Mouse (Mus musculus) embryonic facial prominence, embryonic 11.5 days (tissue): ENCODE results near the gene Ccar1. TPM values are rescaled to one million over a fixed set of nuclear protein-coding genes. Genes with fewer than 3 reads are reported as not detected.

ENCODE experiments used
- ATAC-seq: fragments of 200-750 bp; cut with Nextera tagmentation; replicated peaks from 2 replicates; pipeline ENCODE4 v1.8.0; 2017; ENCODE audit warnings: low read depth; ENCODE audit not compliant: insufficient number of reproducible peaks, low FRiP score, low TSS enrichment
- DNase-seq: peaks from one replicate; pipeline ENCODE4 v3.0.0-alpha.2; 2015; ENCODE audit warnings: low spot score
- H3K27ac ChIP-seq: fragments of 300-500 bp; sonication (generic); replicated peaks from 2 replicates; pipeline ENCODE4 v1.5.1; 2014; ENCODE audit warnings: mild to moderate bottlenecking, low read depth, low read length, control low read depth
- H3K27me3 ChIP-seq: fragments of 300-500 bp; sonication (generic); 2 replicates; pipeline ENCODE4 v1.6.1; 2014; ENCODE audit warnings: mild to moderate bottlenecking, low read length, moderate library complexity, mixed read lengths; ENCODE audit not compliant: control insufficient read depth, insufficient read depth
- H3K36me3 ChIP-seq: fragments of 300-500 bp; sonication (generic); replicated peaks from 2 replicates; pipeline ENCODE4 v1.6.1; 2014; ENCODE audit warnings: low read depth, mild to moderate bottlenecking, low read length, moderate library complexity, mixed read lengths; ENCODE audit not compliant: control insufficient read depth, insufficient read depth
- H3K4me1 ChIP-seq: fragments of 300-500 bp; sonication (generic); 2 replicates; pipeline ENCODE4 v1.6.1; 2014; ENCODE audit warnings: low read length, mixed read lengths; ENCODE audit not compliant: control insufficient read depth, insufficient read depth
- H3K4me2 ChIP-seq: fragments of 300-500 bp; sonication (generic); 2 replicates; pipeline ENCODE4 v1.6.1; 2014; ENCODE audit warnings: low read depth, mild to moderate bottlenecking, control low read depth, low read length, moderate library complexity
- H3K4me3 ChIP-seq: fragments of 300-500 bp; sonication (generic); 2 replicates; pipeline ENCODE4 v1.5.1; 2014; ENCODE audit warnings: low read depth, low read length, control low read depth
- H3K9ac ChIP-seq: fragments of 300-500 bp; sonication (generic); replicated peaks from 2 replicates; pipeline ENCODE4 v1.6.1; 2014; ENCODE audit warnings: mild to moderate bottlenecking, control low read depth, low read length
- H3K9me3 ChIP-seq: fragments of 300-500 bp; sonication (generic); replicated peaks from 2 replicates; pipeline ENCODE4 v1.6.1; 2016; ENCODE audit warnings: mild to moderate bottlenecking, low read length, inconsistent platforms, mixed read lengths; ENCODE audit not compliant: control insufficient read depth
- WGBS: fragments of 180-500 bp; shearing (Covaris S2); extraction: QIAGEN DNeasy Blood & Tissue Kit; methylation state at CpG from one replicate; pipeline ENCODE4 v1.1.7; 2014; 5-methylcytosine and 5-hydroxymethylcytosine counted together
- polyA plus RNA-seq: library from polyadenylated mRNA; unstranded; fragments of >200 nt; fragmentation: Nextera tagmentation; extraction: Ambion mirVana; gene quantifications from 2 replicates; pipeline ENCODE4 v1.2.1, GENCODE M21; 2014

Ccar1 gene
- polyA plus RNA-seq, 1 experiment from 2014 or later, result 158 TPM

GRCm38 (mm10) chr10:62750781-62751180 lies 41.3 kb downstream of the Ccar1 start:
- peaks cover 19% of the 10 kb centered on the region for H3K36me3 ChIP-seq
- H3K27ac ChIP-seq, result no peak overlapping the region
- no peaks in the 10 kb centered on the region for H3K9me3 ChIP-seq
- no peak overlapping the region for H3K9ac ChIP-seq
- H3K4me2 ChIP-seq, result no peak overlapping the region
- DNase-seq, result no peak
- no peaks in the 10 kb centered on the region for H3K27me3 ChIP-seq
- H3K4me1 ChIP-seq, result no peaks in the 10 kb centered on the region
- H3K4me3 ChIP-seq, result no peak overlapping the region
- 85% methylated on average over 6 of the region's 6 CpGs for WGBS
- ATAC-seq, result no peak

GRCm38 (mm10) chr10:62739961-62740737 lies 51.9 kb downstream of the Ccar1 start:
- DNase-seq (no peak), ATAC-seq (no peak)
- no peak overlapping the region for H3K4me3 ChIP-seq
- no peaks in the 10 kb centered on the region for H3K27me3 ChIP-seq
- peaks cover 18% of the 10 kb centered on the region for H3K36me3 ChIP-seq
- no peak overlapping the region for H3K4me2 ChIP-seq
- H3K9ac ChIP-seq, result no peak overlapping the region
- WGBS, result 89% methylated on average over 4 of the region's 4 CpGs
- no peak overlapping the region for H3K27ac ChIP-seq
- H3K4me1 ChIP-seq, result no peaks in the 10 kb centered on the region; the same call in 1 of the 2 replicates
- no peaks in the 10 kb centered on the region for H3K9me3 ChIP-seq

GRCm38 (mm10) chr10:62736965-62737688 lies 55.0 kb downstream of the Ccar1 start:
- Histone ChIP-seq H3K36me3 (peaks cover 4% of the 10 kb centered on the region), H3K4me2 (no peak overlapping the region), H3K4me3 (no peak overlapping the region), H3K9ac (no peak overlapping the region), H3K27me3 (no peaks in the 10 kb centered on the region), H3K4me1 (no peaks in the 10 kb centered on the region; the same call in 1 of the 2 replicates), H3K9me3 (no peaks in the 10 kb centered on the region), H3K27ac (no peak overlapping the region)
- ATAC-seq (peak; percentile 44; the same call in 1 of the 2 replicates), DNase-seq (peak; percentile 36)
- 34% methylated on average over 4 of the region's 4 CpGs for WGBS

- WGBS, result 77% methylated on average over 10 of the region's 10 CpGs
- Histone ChIP-seq H3K4me2 (no peak overlapping the region), H3K9me3 (no peaks in the 10 kb centered on the region), H3K4me3 (no peak overlapping the region), H3K27me3 (0 out of 2 replicates have a peak, but pooled peaks cover 2% of the 10 kb centered on the region), H3K4me1 (peaks cover 3% of the 10 kb centered on the region; the same call in 1 of the 2 replicates), H3K9ac (no peak overlapping the region), H3K27ac (no peak overlapping the region), H3K36me3 (no peaks in the 10 kb centered on the region)
- DNase-seq (no peak), ATAC-seq (no peak)
Measured at GRCm38 (mm10) chr10:62730826-62731225, 61.3 kb downstream of the Ccar1 start.

GRCm38 (mm10) chr10:62725771-62726687 lies 66.1 kb downstream of the Ccar1 start, which contains the start of gene Stox1:
Stox1 (minus strand) TSS chr10:62726128.
- under 1% methylated on average over 80 of the region's 85 CpGs for WGBS
- DNase-seq (peak; percentile 77), ATAC-seq (peak; percentile 57; the same call in 1 of the 2 replicates)
- peak within 1 kb of the TSS; percentile 61 for H3K9ac ChIP-seq
- H3K4me1 ChIP-seq, result peaks cover 8% of the 10 kb centered on the region
- H3K27me3 ChIP-seq, result 0 out of 2 replicates have a peak, but pooled peaks cover 2% of the 10 kb centered on the region
- no peaks in the 10 kb centered on the region for H3K9me3 ChIP-seq
- H3K36me3 ChIP-seq, result no peaks in the 10 kb centered on the region
- H3K4me2 ChIP-seq, result peak within 1 kb of the TSS; percentile 81
- H3K4me3 ChIP-seq, result peak within 1 kb of the TSS; percentile 69
- H3K27ac ChIP-seq, result no peak within 1 kb of the TSS

GRCm38 (mm10) chr10:62724936-62725335 lies 67.2 kb downstream of the Ccar1 start:
- no peak for ATAC-seq
- no peak overlapping the region for H3K27ac ChIP-seq
- H3K4me1 ChIP-seq, result peaks cover 8% of the 10 kb centered on the region
- no peaks in the 10 kb centered on the region for H3K9me3 ChIP-seq
- no peaks in the 10 kb centered on the region for H3K36me3 ChIP-seq
- H3K27me3 ChIP-seq, result 0 out of 2 replicates have a peak, but pooled peaks cover 2% of the 10 kb centered on the region
- no peak overlapping the region for H3K4me2 ChIP-seq
- 26% methylated on average over 7 of the region's 7 CpGs for WGBS
- H3K9ac ChIP-seq, result no peak overlapping the region
- DNase-seq, result no peak
- no peak overlapping the region for H3K4me3 ChIP-seq

GRCm38 (mm10) chr10:62722701-62723100 lies 69.4 kb downstream of the Ccar1 start:
- H3K4me2 ChIP-seq, result no peak overlapping the region
- H3K27me3 ChIP-seq, result 0 out of 2 replicates have a peak, but pooled peaks cover 2% of the 10 kb centered on the region
- no peak overlapping the region for H3K27ac ChIP-seq
- DNase-seq, result no peak
- no peaks in the 10 kb centered on the region for H3K9me3 ChIP-seq
- no peak for ATAC-seq
- H3K4me1 ChIP-seq, result peaks cover 8% of the 10 kb centered on the region
- H3K36me3 ChIP-seq, result no peaks in the 10 kb centered on the region
- H3K4me3 ChIP-seq, result no peak overlapping the region
- 15% methylated on average over 4 of the region's 4 CpGs for WGBS
- H3K9ac ChIP-seq, result no peak overlapping the region
